Mouse (Mus musculus) intestine, embryonic 16.5 days (tissue): ENCODE data around the gene Gdpd1. TPM values are rescaled to one million over a fixed set of nuclear protein-coding genes. Genes with fewer than 3 reads are reported as not detected.

Source experiments
- microRNA counts: library from miRNA; unstranded; fragments of <30 nt; microRNA quantifications from one replicate; lab custom pipeline; 2016
- microRNA-seq: library from miRNA; unstranded; fragments of <30 nt; microRNA quantifications from one replicate; pipeline ENCODE4, GENCODE M21; 2016
- polyA plus RNA-seq: library from polyadenylated mRNA; unstranded; fragments of >200 nt; fragmentation: Nextera tagmentation; extraction: Ambion mirVana; gene quantifications from 2 replicates; pipeline ENCODE4 v1.2.1, GENCODE M21; 2015

The Gdpd1 gene
- polyA plus RNA-seq, 1 experiment from 2014 or later, result 24.5 TPM

MicroRNAs within 50 kb of the gene (microRNA counts, 519-probe panel; counts per million panel counts)
- microRNA mmu-miR-301a (lab: Ali Mortazavi, UCI), result 3,551 counts per million, percentile 91 among the panel's probes with 10 or more counts

Small RNAs within 50 kb of the gene (microRNA-seq; reads per million reads assigned to microRNA genes)
- gene Mir301, result 1,437 reads per million, percentile 77 among the genes with 10 or more reads in this experiment

Other genes starting within 250 kb of the Gdpd1 start
- gene Ypel2, start 80.4 kb downstream of the Gdpd1 start, polyA plus RNA-seq, result 7.5 and 8.6 TPM in 2 replicates
- 14.3 and 15.3 TPM in 2 replicates for gene Smg8, start 12.7 kb upstream of the Gdpd1 start, polyA plus RNA-seq
- 6.5 TPM in 2 replicates for gene Prr11, start 34.6 kb upstream of the Gdpd1 start, polyA plus RNA-seq
- 30.6 and 37.7 TPM in 2 replicates for gene Ska2, start 35.2 kb upstream of the Gdpd1 start, polyA plus RNA-seq
- gene Trim37, start 53.0 kb upstream of the Gdpd1 start, polyA plus RNA-seq, result 16.2 and 19.1 TPM in 2 replicates